Mouse (Mus musculus) liver, embryonic 11.5 days (tissue): Measurements from ENCODE around the gene Slc2a9. TPM values are rescaled to one million over a fixed set of nuclear protein-coding genes. Genes with fewer than 3 reads are reported as not detected.

Experiments used
- ATAC-seq: fragments of 200-750 bp; cut with Nextera tagmentation; replicated peaks from 2 replicates; pipeline ENCODE4 v1.8.0; 2017; ENCODE audit warnings: moderate number of reproducible peaks, mild to moderate bottlenecking, moderate TSS enrichment, moderate library complexity; ENCODE audit not compliant: low FRiP score
- DNase-seq: peaks from one replicate; pipeline ENCODE4 v3.0.0-alpha.2; 2017; ENCODE audit warnings: low spot score
- H3K27ac ChIP-seq: fragments of 300-500 bp; sonication (generic); 2 replicates; pipeline ENCODE4 v1.5.1; 2014; ENCODE audit warnings: mild to moderate bottlenecking, low read depth, low read length, control low read depth
- H3K27me3 ChIP-seq: fragments of 300-500 bp; sonication (generic); replicated peaks from 2 replicates; pipeline ENCODE4 v1.6.1; 2014; ENCODE audit warnings: low read length, mixed read lengths; ENCODE audit not compliant: control insufficient read depth, insufficient read depth
- H3K36me3 ChIP-seq: fragments of 300-500 bp; sonication (generic); 2 replicates; pipeline ENCODE4 v1.6.1; 2014; ENCODE audit warnings: mild to moderate bottlenecking, low read length, moderate library complexity, mixed read lengths; ENCODE audit not compliant: control insufficient read depth, insufficient read depth
- H3K4me1 ChIP-seq: fragments of 300-500 bp; sonication (generic); replicated peaks from 2 replicates; pipeline ENCODE4 v1.6.1; 2014; ENCODE audit warnings: low read length, mixed read lengths; ENCODE audit not compliant: control insufficient read depth, insufficient read depth
- H3K4me2 ChIP-seq: fragments of 300-500 bp; sonication (generic); 2 replicates; pipeline ENCODE4 v1.6.1; 2014; ENCODE audit warnings: mild to moderate bottlenecking, control low read depth, moderate library complexity
- H3K4me3 ChIP-seq: fragments of 300-500 bp; sonication (generic); 2 replicates; pipeline ENCODE4 v1.5.1; 2014; ENCODE audit warnings: low read depth, low read length, control low read depth
- H3K9ac ChIP-seq: fragments of 300-500 bp; sonication (generic); 2 replicates; pipeline ENCODE4 v1.6.1; 2014; ENCODE audit warnings: low read depth, low read length, control low read depth
- H3K9me3 ChIP-seq: fragments of 300-500 bp; sonication (generic); 2 replicates; pipeline ENCODE4 v1.6.1; 2016; ENCODE audit warnings: low read length, inconsistent platforms, mixed read lengths; ENCODE audit not compliant: control insufficient read depth
- WGBS: fragments of 180-500 bp; shearing (Covaris S2); extraction: QIAGEN DNeasy Blood & Tissue Kit; methylation state at CpG from one replicate; pipeline ENCODE4 v1.1.7; 2014; 5-methylcytosine and 5-hydroxymethylcytosine counted together
- polyA plus RNA-seq: library from polyadenylated mRNA; unstranded; fragments of >200 nt; fragmentation: Nextera tagmentation; extraction: Ambion mirVana; gene quantifications from 2 replicates; pipeline ENCODE4 v1.2.1, GENCODE M21; 2014

Gene Slc2a9
- polyA plus RNA-seq, 1 experiment from 2014 or later = 1.8 TPM

- no peaks in the 10 kb centered on the region for H3K4me1 ChIP-seq
- H3K9me3 ChIP-seq = peaks cover 9% of the 10 kb centered on the region; the same call in 1 of the 2 replicates
- 83% methylated on average over 9 of the region's 9 CpGs for WGBS
- H3K4me3 ChIP-seq = no peak overlapping the region
- no peaks in the 10 kb centered on the region; the same call in 1 of the 2 replicates for H3K36me3 ChIP-seq
- H3K9ac ChIP-seq = no peak overlapping the region
- H3K4me2 ChIP-seq = no peak overlapping the region
- no peak overlapping the region for H3K27ac ChIP-seq
- ATAC-seq = no peak
- no peaks in the 10 kb centered on the region for H3K27me3 ChIP-seq
- no peak for DNase-seq
Observed at GRCm38 (mm10) chr5:38440252-38441005, 62.5 kb downstream of the Slc2a9 start.

GRCm38 (mm10) chr5:38436681-38437080, 66.3 kb downstream of the Slc2a9 start:
- DNase-seq (no peak), ATAC-seq (no peak)
- Histone ChIP-seq H3K9me3 (peaks cover 9% of the 10 kb centered on the region; the same call in 1 of the 2 replicates), H3K27me3 (no peaks in the 10 kb centered on the region), H3K27ac (no peak overlapping the region), H3K4me1 (no peaks in the 10 kb centered on the region), H3K36me3 (no peaks in the 10 kb centered on the region; the same call in 1 of the 2 replicates), H3K4me3 (no peak overlapping the region), H3K9ac (no peak overlapping the region), H3K4me2 (no peak overlapping the region)
- WGBS = 90% methylated on average over 11 of the region's 11 CpGs

- no peak overlapping the region for H3K9ac ChIP-seq
- DNase-seq (no peak), ATAC-seq (no peak)
- no peaks in the 10 kb centered on the region for H3K27me3 ChIP-seq
- peaks cover 9% of the 10 kb centered on the region; the same call in 1 of the 2 replicates for H3K9me3 ChIP-seq
- 77% methylated on average over 3 of the region's 3 CpGs for WGBS
- H3K27ac ChIP-seq = no peak overlapping the region
- no peak overlapping the region for H3K4me2 ChIP-seq
- H3K36me3 ChIP-seq = no peaks in the 10 kb centered on the region; the same call in 1 of the 2 replicates
- no peaks in the 10 kb centered on the region for H3K4me1 ChIP-seq
- no peak overlapping the region for H3K4me3 ChIP-seq
Observed at GRCm38 (mm10) chr5:38434875-38435274, 68.1 kb downstream of the Slc2a9 start.

- no peaks in the 10 kb centered on the region for H3K36me3 ChIP-seq
- H3K4me3 ChIP-seq = no peak overlapping the region
- no peaks in the 10 kb centered on the region for H3K27me3 ChIP-seq
- H3K4me2 ChIP-seq = no peak overlapping the region
- DNase-seq (no peak), ATAC-seq (no peak)
- 68% methylated on average over 7 of the region's 7 CpGs for WGBS
- no peaks in the 10 kb centered on the region for H3K9me3 ChIP-seq
- H3K27ac ChIP-seq = no peak overlapping the region
- H3K9ac ChIP-seq = no peak overlapping the region
- no peaks in the 10 kb centered on the region for H3K4me1 ChIP-seq
Observed at GRCm38 (mm10) chr5:38431201-38431600, 71.7 kb downstream of the Slc2a9 start.

GRCm38 (mm10) chr5:38429106-38429505, 73.8 kb downstream of the Slc2a9 start:
- no peaks in the 10 kb centered on the region for H3K4me1 ChIP-seq
- H3K36me3 ChIP-seq = no peaks in the 10 kb centered on the region
- no peak overlapping the region for H3K27ac ChIP-seq
- H3K9me3 ChIP-seq = no peaks in the 10 kb centered on the region; the same call in 1 of the 2 replicates
- DNase-seq (no peak), ATAC-seq (no peak)
- H3K9ac ChIP-seq = no peak overlapping the region
- no peak overlapping the region for H3K4me3 ChIP-seq
- no peaks in the 10 kb centered on the region for H3K27me3 ChIP-seq
- 44% methylated on average over 6 of the region's 6 CpGs for WGBS
- no peak overlapping the region for H3K4me2 ChIP-seq

GRCm38 (mm10) chr5:38427757-38428156, 75.2 kb downstream of the Slc2a9 start:
- no peaks in the 10 kb centered on the region; the same call in 1 of the 2 replicates for H3K9me3 ChIP-seq
- DNase-seq (no peak), ATAC-seq (no peak)
- H3K27me3 ChIP-seq = no peaks in the 10 kb centered on the region
- WGBS = 50% methylated on average over 5 of the region's 5 CpGs
- H3K27ac ChIP-seq = no peak overlapping the region
- H3K9ac ChIP-seq = no peak overlapping the region
- H3K4me1 ChIP-seq = no peaks in the 10 kb centered on the region
- H3K4me2 ChIP-seq = no peak overlapping the region
- H3K36me3 ChIP-seq = no peaks in the 10 kb centered on the region
- H3K4me3 ChIP-seq = no peak overlapping the region

- Histone ChIP-seq H3K4me2 (no peak overlapping the region), H3K9ac (no peak overlapping the region), H3K4me3 (no peak overlapping the region), H3K36me3 (no peaks in the 10 kb centered on the region), H3K4me1 (no peaks in the 10 kb centered on the region), H3K27me3 (no peaks in the 10 kb centered on the region), H3K27ac (peak overlapping the region; percentile 60), H3K9me3 (no peaks in the 10 kb centered on the region; the same call in 1 of the 2 replicates)
- DNase-seq (no peak), ATAC-seq (peak; percentile 93)
- 63% methylated on average over 6 of the region's 6 CpGs for WGBS
Observed at GRCm38 (mm10) chr5:38425569-38425968, 77.4 kb downstream of the Slc2a9 start.

- no peak overlapping the region for H3K4me3 ChIP-seq
- no peaks in the 10 kb centered on the region for H3K36me3 ChIP-seq
- 56% methylated on average over 4 of the region's 4 CpGs for WGBS
- H3K27me3 ChIP-seq = no peaks in the 10 kb centered on the region
- no peak overlapping the region for H3K27ac ChIP-seq
- no peak overlapping the region for H3K9ac ChIP-seq
- ATAC-seq = no peak
- no peaks in the 10 kb centered on the region for H3K4me1 ChIP-seq
- no peak overlapping the region for H3K4me2 ChIP-seq
- H3K9me3 ChIP-seq = no peaks in the 10 kb centered on the region; the same call in 1 of the 2 replicates
- no peak for DNase-seq
Observed at GRCm38 (mm10) chr5:38422426-38422825, 80.5 kb downstream of the Slc2a9 start.

GRCm38 (mm10) chr5:38418799-38419198, 84.1 kb downstream of the Slc2a9 start:
- Histone ChIP-seq H3K4me2 (no peak overlapping the region), H3K4me3 (no peak overlapping the region), H3K4me1 (no peaks in the 10 kb centered on the region), H3K9ac (no peak overlapping the region), H3K9me3 (0 out of 2 replicates have a peak, but pooled peaks cover 3% of the 10 kb centered on the region), H3K27me3 (no peaks in the 10 kb centered on the region), H3K27ac (no peak overlapping the region), H3K36me3 (no peaks in the 10 kb centered on the region)
- DNase-seq (no peak), ATAC-seq (no peak)
- WGBS = 87% methylated on average over 6 of the region's 6 CpGs
